Mouse (Mus musculus): Measurements from ENCODE around the gene Pde5a. TPM values are rescaled to one million over a fixed set of nuclear protein-coding genes. Genes with fewer than 3 reads are reported as not detected.

Gene Pde5a
- total RNA-seq, 1 experiment from 2014 or later: 27.9 TPM

Other genes with a start within 250 kb of the Pde5a start
- gene Fnbp1l, start 109.2 kb upstream of the Pde5a start, total RNA-seq (2021): 28.9 and 32.2 TPM in 2 replicates
- gene Fabp2, start 166.1 kb downstream of the Pde5a start, total RNA-seq (2021): 0.68 and 7.3 TPM in 2 replicates
- gene Gm10959, start 190.4 kb downstream of the Pde5a start, total RNA-seq (2021): not detected in 2 replicates
- 52.0 and 54.5 TPM in 2 replicates for gene 1810037I17Rik, start 195.3 kb downstream of the Pde5a start, total RNA-seq (2021)